Mouse (Mus musculus) common myeloid progenitor, adult 5-6 weeks (primary cell): ENCODE results near the gene Cdk7. TPM values are rescaled to one million over a fixed set of nuclear protein-coding genes. Genes with fewer than 3 reads are reported as not detected.
"Not testable (repeated sequence)": the region's sequence is repeated elsewhere in the genome, so short reads cannot be mapped to it uniquely, and the experiment has no call there.

ENCODE experiments used
- ATAC-seq: replicated peaks from 2 replicates; pipeline ENCODE4 v1.8.0; 2016; ENCODE audit warnings: low read depth, mild to moderate bottlenecking, moderate TSS enrichment, inconsistent platforms; ENCODE audit not compliant: poor library complexity, severe bottlenecking
- total RNA-seq: library from RNA; stranded (forward); fragments of 200-1000, 187-1606 nt; gene quantifications from 2 replicates; pipeline ENCODE4 v1.2.3, GENCODE M21; 2017

Cdk7 gene
- total RNA-seq: 44.8 and 46.2 TPM in 2 replicates

GRCm38 (mm10) chr13:100730861-100731176, at the start of gene Cdk7:
TSS of gene Cdk7 (minus strand) at chr13:100730939.
- peak; percentile 98 for ATAC-seq

- ATAC-seq: peak; percentile 63
Measured at GRCm38 (mm10) chr13:100777491-100777890, 46.8 kb upstream of the Cdk7 start.

- ATAC-seq: no peak
Measured at GRCm38 (mm10) chr13:100776710-100777109, 46.0 kb upstream of the Cdk7 start.

GRCm38 (mm10) chr13:100776056-100776419, 45.3 kb upstream of the Cdk7 start:
- ATAC-seq: no peak

GRCm38 (mm10) chr13:100775252-100776055, 44.7 kb upstream of the Cdk7 start, which contains the start of gene Cenph:
TSS of gene Cenph (minus strand) at chr13:100775899.
- peak; percentile 94 for ATAC-seq

GRCm38 (mm10) chr13:100774704-100775103, 44.0 kb upstream of the Cdk7 start:
- no peak for ATAC-seq

GRCm38 (mm10) chr13:100755329-100755728, 24.6 kb upstream of the Cdk7 start:
- no peak for ATAC-seq

GRCm38 (mm10) chr13:100754186-100754585, 23.4 kb upstream of the Cdk7 start:
- no peak for ATAC-seq

GRCm38 (mm10) chr13:100753011-100753410, 22.3 kb upstream of the Cdk7 start:
- no peak for ATAC-seq

- ATAC-seq: no peak
Measured at GRCm38 (mm10) chr13:100752529-100752928, 21.8 kb upstream of the Cdk7 start.

- no peak for ATAC-seq
Measured at GRCm38 (mm10) chr13:100751402-100751801, 20.7 kb upstream of the Cdk7 start.

GRCm38 (mm10) chr13:100750799-100751198, 20.1 kb upstream of the Cdk7 start:
- ATAC-seq: peak; percentile 69

GRCm38 (mm10) chr13:100748638-100749037, 17.9 kb upstream of the Cdk7 start:
- ATAC-seq: no peak

- ATAC-seq: no peak
Measured at GRCm38 (mm10) chr13:100746090-100746489, 15.4 kb upstream of the Cdk7 start.

GRCm38 (mm10) chr13:100744036-100744744, 13.5 kb upstream of the Cdk7 start, which contains the start of gene Mrps36:
TSS of gene Mrps36 (minus strand) at chr13:100744659.
- ATAC-seq: peak; percentile 90

GRCm38 (mm10) chr13:100743346-100744035, 12.8 kb upstream of the Cdk7 start:
- peak; percentile 49 for ATAC-seq

- ATAC-seq: no peak
Measured at GRCm38 (mm10) chr13:100742831-100743230, 12.1 kb upstream of the Cdk7 start.

GRCm38 (mm10) chr13:100732756-100733155, 2.0 kb upstream of the Cdk7 start:
- no peak for ATAC-seq

GRCm38 (mm10) chr13:100731462-100732046, 815 bp upstream of the Cdk7 start:
- ATAC-seq: not testable (repeated sequence)

- peak; percentile 36; the same call in 1 of the 2 replicates for ATAC-seq
Measured at GRCm38 (mm10) chr13:100730153-100730860, 432 bp downstream of the Cdk7 start.
